Mouse (Mus musculus): ENCODE measurements at regions not wholly inside any gene's neighbourhood (a gene's known extent, or its start where the extent isn't known, plus 50 kb on each side); places are given as distances from the start of the nearest gene placed in this dataset.

DNA sequence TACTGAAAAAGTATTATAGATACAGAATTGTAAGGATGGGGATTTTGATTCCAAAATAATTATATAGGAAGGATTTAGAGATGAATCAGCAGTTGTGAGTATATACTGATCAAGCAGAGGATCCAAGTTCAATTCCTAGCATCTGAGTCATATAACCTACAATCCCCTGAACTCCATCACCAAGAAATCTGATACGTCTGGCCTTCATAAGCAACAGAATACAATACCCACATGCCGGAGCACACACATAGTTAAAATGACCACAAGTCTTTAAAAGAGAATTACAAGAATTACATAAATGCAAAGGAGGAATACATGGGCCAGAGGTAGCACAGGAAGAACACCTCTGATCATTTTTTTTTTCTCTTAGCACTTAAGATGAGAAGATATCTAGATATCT is 847.7 kb downstream of the D3Ertd751e start:
- no peak for DNase-seq (ENCODE audit: low spot score)

DNA sequence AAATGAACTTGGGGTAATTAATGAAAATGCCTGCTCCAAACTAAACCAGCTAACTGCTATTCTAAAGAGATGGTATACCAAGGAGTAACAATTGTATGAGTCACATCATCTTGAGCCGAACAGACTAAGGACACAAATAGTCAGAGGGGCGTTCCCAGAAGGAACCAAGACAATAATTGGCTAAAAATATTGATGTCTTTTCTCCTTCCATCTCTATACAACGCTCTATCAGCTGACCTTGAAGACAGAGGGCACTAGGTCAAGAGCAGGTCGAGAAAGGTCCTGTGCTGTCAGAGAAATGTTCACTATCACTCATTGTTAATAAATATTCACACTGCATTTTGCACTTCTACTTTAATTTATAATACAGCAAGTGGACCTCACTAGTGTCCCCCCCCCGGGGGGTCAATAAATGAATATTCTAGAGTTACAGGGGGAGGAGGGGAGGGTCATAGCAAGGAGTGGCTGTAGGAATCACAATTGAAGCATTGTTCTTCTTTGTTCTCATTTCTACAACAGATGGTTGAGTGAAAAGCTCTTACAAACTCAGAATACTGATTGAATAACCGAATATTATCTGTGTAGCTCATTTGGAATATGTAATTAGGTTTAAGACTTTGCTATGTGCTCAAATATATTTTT is 851.5 kb downstream of the D3Ertd751e start:
- no peak for DNase-seq (ENCODE audit: low spot score)

- DNase-seq (ENCODE audit: low spot score), result no peak
These were observed 854.3 kb downstream of the D3Ertd751e start for GRCm38 (mm10) chr3:42596686-42597085.
